Mouse (Mus musculus) liver, embryonic 14.5 days (tissue): ENCODE measurements around the gene Surf2. TPM values are rescaled to one million over a fixed set of nuclear protein-coding genes. Genes with fewer than 3 reads are reported as not detected.
A peak's percentile ranks its signal among the peaks of the same experiment; 100 is the strongest.

Source experiments
- ATAC-seq: fragments of 200-750 bp; cut with Nextera tagmentation; 2 replicates; pipeline ENCODE4 v1.8.0; 2017; ENCODE audit warnings: moderate number of reproducible peaks, mild to moderate bottlenecking, moderate library complexity; ENCODE audit not compliant: insufficient read depth
- DNase-seq, 3 experiments: peaks; one replicate each; pipeline ENCODE4 v3.0.0-alpha.2; 2012 to 2013; ENCODE audit warnings: low read depth in 3 of 3, low spot score in 3 of 3
- H3K27ac ChIP-seq: fragments of 300-500 bp; sonication (generic); 2 replicates; pipeline ENCODE4 v1.5.1; 2014; ENCODE audit warnings: moderate library complexity, mild to moderate bottlenecking, control low read depth, inconsistent platforms
- H3K27me3 ChIP-seq: fragments of 300-500 bp; sonication (generic); 2 replicates; pipeline ENCODE4 v1.6.1; 2014; ENCODE audit warnings: mild to moderate bottlenecking, low read length, moderate library complexity; ENCODE audit not compliant: control insufficient read depth, insufficient read depth
- H3K36me3 ChIP-seq: fragments of 300-500 bp; sonication (generic); replicated peaks from 2 replicates; pipeline ENCODE4 v1.6.1; 2014; ENCODE audit warnings: low read depth; ENCODE audit not compliant: control insufficient read depth, insufficient read depth
- H3K4me1 ChIP-seq, 2 experiments: fragments of 200-500 bp in 1 of 2; fragments of 300-500 bp in 1 of 2; sonication (generic) in 1 of 2; replicated peaks; 2 replicates each; pipeline ENCODE4 v1.6.1; 2012 to 2014; ENCODE audit warnings: antibody characterized with exemption in 1 of 2, inconsistent platforms in 1 of 2, low read length in 1 of 2; ENCODE audit not compliant: control insufficient read depth in 2 of 2, insufficient read depth in 2 of 2
- H3K4me2 ChIP-seq: fragments of 300-500 bp; sonication (generic); 2 replicates; pipeline ENCODE4 v1.6.1; 2014; ENCODE audit warnings: low read depth, mild to moderate bottlenecking, control low read depth, moderate library complexity
- H3K4me3 ChIP-seq, 2 experiments: fragments of 200-500 bp in 1 of 2; fragments of 300-500 bp in 1 of 2; sonication (generic) in 1 of 2; 2 replicates each; pipeline ENCODE4 v1.5.1; 2012 to 2014; ENCODE audit warnings: low read depth in 2 of 2, low read length in 2 of 2, mild to moderate bottlenecking in 2 of 2, control low read depth in 1 of 2, inconsistent platforms in 1 of 2, moderate library complexity in 1 of 2; ENCODE audit not compliant: insufficient read depth in 1 of 2
- H3K9ac ChIP-seq: fragments of 300-500 bp; sonication (generic); replicated peaks from 2 replicates; pipeline ENCODE4 v1.6.1; 2014; ENCODE audit warnings: mild to moderate bottlenecking, control low read depth, moderate library complexity
- H3K9me3 ChIP-seq: fragments of 300-500 bp; sonication (generic); 2 replicates; pipeline ENCODE4 v1.6.1; 2016; ENCODE audit warnings: low read length, mixed read lengths; ENCODE audit not compliant: control insufficient read depth
- CTCF ChIP-seq: IDR thresholded peaks from 2 replicates; pipeline ENCODE4 v1.5.1; 2016; ENCODE audit warnings: antibody characterized with exemption, low read depth, control low read depth
- EP300 ChIP-seq: IDR thresholded peaks from 2 replicates; pipeline ENCODE4 v1.6.1; 2016; ENCODE audit warnings: antibody characterized with exemption, low read depth
- WGBS: fragments of 180-500 bp; shearing (Covaris S2); extraction: QIAGEN DNeasy Blood & Tissue Kit; methylation state at CpG from one replicate; pipeline ENCODE4 v1.1.7; 2014; ENCODE audit not compliant: insufficient replicate concordance; 5-methylcytosine and 5-hydroxymethylcytosine counted together
- polyA plus RNA-seq, 2 experiments: library from polyadenylated mRNA; depleted of rRNA in 1 of 2; stranded (reverse) in 1 of 2; unstranded in 1 of 2; fragments of >200 nt; fragmentation: Nextera tagmentation in 1 of 2; extraction: Ambion mirVana in 1 of 2; gene quantifications; 2 replicates each; pipeline versions ENCODE4 v1.2.1 to v1.2.3; 2012 to 2014

Surf2 gene
- polyA plus RNA-seq, 2 experiments = 20.0 to 27.2 TPM

DNA sequence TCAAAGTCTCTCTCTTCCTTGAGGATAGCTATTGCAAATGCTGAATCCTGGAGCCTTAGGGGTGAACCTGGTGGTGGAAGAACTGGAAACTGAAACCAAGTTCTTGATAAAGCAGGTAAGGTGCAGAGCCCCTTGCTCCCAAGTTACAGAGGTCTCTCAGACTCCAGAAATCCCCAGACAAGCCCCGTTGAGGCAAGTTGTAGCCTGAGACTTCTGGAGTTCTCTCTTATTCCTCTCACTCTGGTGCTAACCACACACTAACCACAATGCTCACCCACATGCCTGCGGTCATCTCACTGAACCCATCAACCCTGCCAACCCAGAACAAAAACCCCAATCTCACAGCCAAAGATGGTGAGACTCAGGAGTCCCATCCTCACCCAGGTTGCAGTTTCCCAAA is 19.1 kb downstream of the Surf2 start:
- H3K4me2 ChIP-seq = no peak overlapping the region
- peaks cover 9 to 21% of the 10 kb centered on the region in 2 experiments for H3K4me1 ChIP-seq
- TF ChIP-seq CTCF (no peak), EP300 (no peak)
- H3K9me3 ChIP-seq = no peaks in the 10 kb centered on the region
- H3K4me3 ChIP-seq = no peak overlapping the region
- no peak for DNase-seq
- H3K27ac ChIP-seq = no peak overlapping the region
- peaks cover 5% of the 10 kb centered on the region for H3K36me3 ChIP-seq
- 14% methylated on average over 2 of the region's 2 CpGs for WGBS
- ATAC-seq = no peak
- no peak overlapping the region for H3K9ac ChIP-seq
- H3K27me3 ChIP-seq = no peaks in the 10 kb centered on the region

DNA sequence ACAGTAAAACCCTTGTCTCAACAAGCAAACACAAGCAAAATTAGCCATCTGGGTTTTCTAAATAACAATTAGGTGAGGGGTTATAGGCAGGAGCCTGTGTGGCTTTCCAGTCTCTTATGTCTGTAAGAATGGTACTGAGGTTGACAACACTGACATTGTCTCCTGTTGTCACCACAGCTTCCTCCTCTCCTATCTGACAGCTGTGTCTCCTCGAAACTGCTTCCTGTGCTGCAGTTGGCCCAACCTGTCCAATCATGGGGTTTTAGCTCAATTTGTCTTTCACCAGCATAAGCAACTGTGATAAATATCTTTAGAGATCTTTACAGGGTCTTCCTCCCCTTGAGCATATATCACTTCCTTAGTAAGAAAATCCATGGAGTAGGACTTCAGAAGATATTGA is 20.3 kb downstream of the Surf2 start:
- H3K36me3 ChIP-seq = no peaks in the 10 kb centered on the region; the same call in 1 of the 2 replicates
- DNase-seq (no peak), ATAC-seq (no peak)
- no peak overlapping the region for H3K27ac ChIP-seq
- TF ChIP-seq CTCF = no peak
- TF ChIP-seq EP300 = no peak
- H3K27me3 ChIP-seq = no peaks in the 10 kb centered on the region
- peaks cover 5 to 13% of the 10 kb centered on the region in 2 experiments for H3K4me1 ChIP-seq
- no peak overlapping the region for H3K9ac ChIP-seq
- WGBS = 12% methylated on average over 1 of the region's 1 CpGs
- H3K4me2 ChIP-seq = no peak overlapping the region
- no peaks in the 10 kb centered on the region for H3K9me3 ChIP-seq
- no peak overlapping the region for H3K4me3 ChIP-seq

DNA sequence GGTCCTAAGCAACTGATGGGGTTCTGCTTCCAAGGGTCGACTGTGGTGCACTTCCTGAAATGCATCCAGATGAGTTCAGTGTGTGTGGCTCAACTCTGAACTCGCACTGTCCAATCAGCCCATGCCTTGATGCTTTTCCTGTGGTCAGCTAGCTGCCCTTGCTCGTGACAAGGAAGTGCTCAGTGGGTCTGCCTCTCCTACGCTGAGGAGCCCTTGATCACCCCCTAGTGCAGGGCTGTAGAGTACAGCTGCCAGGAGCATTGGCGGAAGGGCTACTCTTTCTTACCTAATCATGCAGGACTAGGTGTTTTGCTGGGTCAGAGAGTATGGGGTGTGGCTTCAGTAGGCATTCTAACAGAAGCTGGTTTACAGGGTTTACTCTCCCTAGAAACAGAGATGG is 25.4 kb downstream of the Surf2 start:
- no peaks in the 10 kb centered on the region for H3K27me3 ChIP-seq
- H3K4me2 ChIP-seq = no peak overlapping the region
- no peak overlapping the region for H3K9ac ChIP-seq
- H3K36me3 ChIP-seq = no peaks in the 10 kb centered on the region
- ATAC-seq (no peak), DNase-seq (no peak)
- H3K9me3 ChIP-seq = no peaks in the 10 kb centered on the region
- no peaks in the 10 kb centered on the region for H3K4me1 ChIP-seq
- H3K4me3 ChIP-seq = no peak overlapping the region
- 18% methylated on average over 5 of the region's 5 CpGs for WGBS
- TF ChIP-seq EP300 (no peak), CTCF (peak; percentile 46)
- H3K27ac ChIP-seq = no peak overlapping the region

DNA sequence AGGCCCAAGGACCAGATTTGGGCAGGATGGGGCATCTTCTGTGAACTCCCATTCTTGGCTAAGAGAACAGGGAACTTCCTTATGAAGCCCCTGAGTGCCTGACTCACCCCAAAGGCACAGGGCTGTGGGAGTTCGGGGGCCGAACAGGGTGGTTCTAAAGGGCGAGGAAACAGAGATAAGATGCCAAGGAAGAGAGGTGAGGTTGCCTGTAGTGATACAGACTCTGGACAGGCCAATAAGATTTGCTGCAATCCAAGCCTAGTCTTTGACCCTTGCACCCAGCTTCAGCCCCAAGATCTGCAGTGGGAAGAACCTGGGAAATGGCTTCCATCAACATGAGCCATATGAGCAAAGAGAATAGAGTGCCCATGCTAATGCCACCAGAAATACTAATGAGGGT is 27.1 kb downstream of the Surf2 start:
- H3K4me1 ChIP-seq = no peaks in the 10 kb centered on the region
- H3K9me3 ChIP-seq = no peaks in the 10 kb centered on the region
- 34% methylated on average over 3 of the region's 3 CpGs for WGBS
- H3K4me2 ChIP-seq = no peak overlapping the region
- no peak overlapping the region for H3K4me3 ChIP-seq
- DNase-seq (no peak), ATAC-seq (no peak)
- no peak overlapping the region for H3K9ac ChIP-seq
- H3K36me3 ChIP-seq = no peaks in the 10 kb centered on the region
- no peak for TF ChIP-seq EP300
- TF ChIP-seq CTCF = no peak
- H3K27ac ChIP-seq = no peak overlapping the region
- H3K27me3 ChIP-seq = no peaks in the 10 kb centered on the region

DNA sequence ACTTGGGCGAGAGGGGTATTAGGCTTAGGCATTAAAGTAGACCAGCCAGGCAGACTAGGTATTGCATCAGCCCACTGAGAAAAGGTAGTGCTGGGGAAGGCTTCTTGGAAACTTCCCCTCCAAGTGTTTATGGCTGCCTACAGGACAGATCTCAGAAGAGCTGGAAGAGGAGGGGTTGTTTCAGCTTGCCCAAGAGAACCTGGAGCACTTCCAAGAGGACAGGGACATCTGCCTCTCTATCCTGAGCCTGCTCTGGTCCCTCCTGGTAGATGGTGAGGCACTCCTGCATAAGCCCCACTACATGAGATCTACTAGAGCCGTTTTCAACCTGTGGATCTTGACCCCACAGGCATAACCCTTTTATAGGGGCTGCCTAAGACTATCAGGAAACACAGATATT is 34.2 kb downstream of the Surf2 start:
- Histone ChIP-seq H3K36me3 (peaks cover 21% of the 10 kb centered on the region), H3K27me3 (no peaks in the 10 kb centered on the region), H3K4me3 (no peak overlapping the region), H3K9ac (no peak overlapping the region), H3K27ac (no peak overlapping the region), H3K9me3 (no peaks in the 10 kb centered on the region), H3K4me2 (no peak overlapping the region), H3K4me1 (no peaks in the 10 kb centered on the region)
- no peak for TF ChIP-seq EP300
- TF ChIP-seq CTCF = no peak
- ATAC-seq (no peak), DNase-seq (no peak)
- 61% methylated on average over 2 of the region's 2 CpGs for WGBS
